Mouse (Mus musculus) lung, adult 18-20 months (tissue): ENCODE results near the gene A430005L14Rik.
"Not testable (repeated sequence)": the region's sequence is repeated elsewhere in the genome, so short reads cannot be mapped to it uniquely, and the experiment has no call there.

ENCODE experiments used
- DNase-seq, 2 experiments: peaks; one replicate each; pipeline ENCODE4 v3.0.0; 2022; ENCODE audit warnings: mixed read lengths in 2 of 2

A430005L14Rik gene

DNA sequence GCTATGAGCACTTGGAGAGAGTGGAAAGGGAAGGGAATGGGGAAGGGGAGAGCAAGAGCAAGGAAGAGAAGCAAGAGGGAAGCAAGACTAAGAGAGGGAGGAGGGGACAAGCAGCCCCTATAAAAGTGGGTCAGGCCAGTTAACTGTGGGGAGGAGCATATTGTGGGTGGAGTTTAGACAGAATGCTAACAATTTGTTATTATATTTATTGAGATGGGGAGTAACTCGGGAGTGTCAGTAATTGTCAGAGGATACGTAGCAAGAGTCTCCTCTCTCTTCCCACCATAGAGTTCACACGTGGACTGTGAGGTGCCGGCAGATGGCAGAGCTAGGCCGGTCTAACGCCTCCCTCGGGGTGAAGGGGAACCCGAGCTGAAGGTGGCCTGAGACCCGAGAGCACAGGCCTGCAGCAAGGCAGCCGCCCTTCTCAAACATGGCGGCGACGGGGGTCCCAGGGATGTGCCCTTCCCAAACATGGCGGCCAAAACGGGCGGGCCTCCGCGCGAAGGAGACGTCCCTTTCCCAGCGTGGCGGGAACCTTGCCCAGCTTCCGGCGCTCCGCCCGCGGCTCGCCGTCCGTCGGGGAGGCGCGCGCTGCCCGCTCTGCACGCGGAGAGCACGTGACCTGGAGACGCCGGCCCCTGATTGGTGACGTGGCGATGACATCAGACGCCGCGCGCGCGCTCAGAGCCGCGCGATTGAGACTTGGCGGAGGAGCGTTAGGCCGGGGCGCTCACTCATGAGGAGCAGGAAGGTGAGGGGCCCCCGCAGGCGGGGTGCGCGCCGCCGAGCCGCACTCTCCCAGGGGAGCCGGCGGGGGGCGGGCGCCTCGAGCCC lies at the start of gene A430005L14Rik:
Gene A430005L14Rik (plus strand): TSS at position 669 of the 837 bp plus-strand sequence.
- DNase-seq, result peak; percentile 96

- DNase-seq, result no peak
Observed at GRCm38 (mm10) chr4:153907573-153907972, 49.5 kb upstream of the A430005L14Rik start.

DNA sequence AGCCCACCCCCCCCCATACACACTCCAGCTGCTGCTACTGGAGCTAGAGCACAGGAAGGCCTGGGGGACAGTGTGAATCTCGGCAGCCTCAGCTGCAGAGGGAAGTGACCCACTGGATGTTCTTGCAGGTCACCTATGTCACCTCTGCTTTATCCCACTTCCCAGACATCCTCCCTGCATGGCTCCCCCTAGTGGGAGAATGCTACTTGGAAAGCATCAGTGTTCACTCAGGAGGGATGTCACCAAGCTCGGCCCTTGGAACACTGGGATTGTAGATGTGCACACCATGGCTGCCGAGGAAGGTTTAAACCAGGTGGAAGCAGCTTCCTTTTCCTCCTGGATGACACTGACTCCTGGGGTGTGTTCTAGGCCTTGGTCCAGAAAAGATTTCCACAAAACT lies 43.4 kb upstream of the A430005L14Rik start:
- DNase-seq, result no peak

DNA sequence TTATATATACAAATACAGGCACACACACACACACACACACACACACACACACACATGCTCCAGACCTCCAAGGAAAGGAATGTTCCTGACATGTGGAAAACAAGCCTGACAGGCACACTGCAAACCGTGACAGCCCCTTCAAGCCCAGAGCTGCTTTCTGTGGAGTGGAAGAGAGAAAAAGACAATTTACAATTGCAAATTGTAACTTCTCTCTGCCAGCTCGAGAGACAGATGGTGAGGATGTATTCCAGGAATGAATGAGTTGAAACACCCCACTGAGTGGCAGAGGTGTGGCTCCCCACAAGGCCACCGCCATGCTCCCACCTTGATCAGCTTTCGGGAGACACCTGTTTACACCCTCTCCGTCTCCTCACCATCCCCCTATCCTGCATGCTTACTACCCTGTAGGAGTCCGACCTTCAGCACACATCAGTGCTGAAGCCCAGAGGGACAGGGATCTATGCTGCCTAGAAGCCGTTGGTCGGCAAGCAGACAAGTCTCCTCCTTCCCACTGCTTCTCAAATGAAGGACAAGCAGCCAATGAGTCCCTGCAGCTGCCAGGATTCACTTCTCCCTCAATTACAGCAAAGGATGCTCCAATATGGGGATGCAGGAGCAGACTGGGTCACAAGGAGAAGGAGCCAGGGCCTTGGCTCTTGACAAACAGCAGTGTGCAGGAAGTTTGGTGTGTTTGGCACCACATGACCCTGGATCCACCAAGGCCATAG lies 39.1 kb upstream of the A430005L14Rik start:
- DNase-seq, result no peak

DNA sequence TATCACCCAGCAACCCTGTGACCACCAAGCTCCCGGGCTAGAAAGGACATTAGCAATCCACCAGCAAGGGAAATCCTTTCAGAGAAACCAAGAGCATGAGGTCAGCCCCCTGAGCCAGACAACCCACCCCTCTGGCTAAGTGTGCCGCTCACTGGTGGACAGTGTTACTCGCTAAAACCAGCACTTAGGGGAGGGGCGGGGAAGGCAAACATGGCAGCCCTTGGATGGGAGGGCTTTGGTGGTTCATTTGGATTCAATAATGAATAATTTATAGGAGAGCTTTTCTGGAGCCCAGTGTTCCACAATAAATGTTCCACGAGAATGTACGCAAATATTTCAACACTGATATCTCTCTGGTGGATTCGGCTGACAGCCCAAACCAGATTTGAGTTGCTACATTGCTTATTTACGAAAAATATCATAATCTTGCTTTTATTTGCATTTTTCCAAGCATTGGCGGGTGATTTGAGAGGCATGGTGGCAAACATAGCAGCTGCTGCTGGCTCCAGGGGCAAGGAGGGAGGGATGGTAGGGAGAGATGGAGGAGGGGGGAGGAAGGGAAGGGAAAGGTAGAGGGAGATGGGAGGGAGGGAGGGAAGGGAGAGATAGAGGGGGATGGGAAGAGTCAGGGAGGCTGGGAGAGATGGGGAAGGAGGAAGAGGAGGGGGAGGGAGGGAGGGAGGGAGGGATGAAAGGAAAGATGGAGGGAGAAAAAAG lies 36.4 kb upstream of the A430005L14Rik start:
- DNase-seq, result no peak

GRCm38 (mm10) chr4:153922090-153922489 lies 34.9 kb upstream of the A430005L14Rik start:
- not testable (repeated sequence) for DNase-seq

DNA sequence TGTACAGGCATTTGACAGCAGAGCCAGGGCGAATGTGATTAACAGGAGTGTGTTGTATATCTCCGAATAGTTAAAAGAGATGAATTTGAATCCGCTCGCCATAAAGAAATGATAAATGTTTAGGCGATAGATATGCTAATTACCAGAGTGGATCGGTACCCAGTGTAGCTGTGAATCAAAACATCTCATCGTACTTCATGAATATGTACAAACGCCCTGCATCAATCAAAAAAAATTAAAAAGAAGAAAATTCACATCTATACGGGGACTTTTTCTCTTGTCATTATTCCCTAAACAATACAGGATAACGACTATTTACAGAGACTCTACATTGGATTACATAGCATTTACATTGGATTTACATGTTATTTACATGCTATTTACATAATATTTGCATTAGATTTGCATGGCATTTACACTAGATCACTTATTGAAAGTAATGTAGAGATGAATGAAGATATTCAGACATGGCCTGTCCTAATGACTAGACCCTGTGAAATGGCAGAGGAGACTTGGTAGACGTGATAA lies 28.2 kb upstream of the A430005L14Rik start:
- no peak for DNase-seq

DNA sequence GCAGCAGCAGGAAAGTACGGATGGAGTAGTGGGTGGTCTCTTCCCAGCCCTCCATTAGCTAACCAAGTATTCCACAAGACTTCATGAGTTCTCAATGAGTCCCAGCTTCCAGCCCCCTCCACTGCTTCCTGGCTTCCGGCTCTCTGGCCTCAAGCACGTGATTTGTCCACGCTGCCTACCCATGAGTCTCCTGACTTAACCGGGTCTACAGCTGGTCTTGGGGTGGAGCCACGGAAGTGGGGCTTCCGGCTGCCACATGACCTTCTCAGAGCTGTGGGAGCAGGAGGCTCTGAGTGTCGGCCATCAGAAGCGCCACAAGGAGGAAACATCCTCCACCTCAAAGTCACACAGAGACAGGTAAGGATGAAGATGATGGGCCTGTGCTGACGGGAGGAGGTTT lies 27.6 kb upstream of the A430005L14Rik start:
- no peak for DNase-seq

DNA sequence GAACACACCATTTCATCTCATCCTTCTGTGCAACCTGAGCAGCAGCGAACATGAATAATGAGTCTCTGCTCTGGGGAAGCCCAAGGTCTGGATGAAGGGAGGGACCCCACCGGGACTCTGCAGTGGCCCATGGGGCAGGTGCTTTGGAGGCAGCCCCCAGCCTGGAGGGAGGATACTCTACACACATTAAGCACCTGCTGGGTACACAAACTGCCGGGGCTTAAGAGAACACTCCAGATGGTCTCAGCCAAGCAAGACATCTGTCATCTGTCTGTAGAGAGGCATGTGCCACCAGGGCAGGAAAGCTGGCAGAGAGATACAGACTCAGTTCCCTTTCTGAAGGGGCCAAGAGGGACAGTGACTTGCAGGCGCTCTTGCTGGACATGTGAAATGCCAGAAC lies 27.1 kb upstream of the A430005L14Rik start:
- no peak for DNase-seq

GRCm38 (mm10) chr4:153943243-153943642 lies 13.8 kb upstream of the A430005L14Rik start:
- peak in 1 of 2 experiments; percentile 16 for DNase-seq

DNA sequence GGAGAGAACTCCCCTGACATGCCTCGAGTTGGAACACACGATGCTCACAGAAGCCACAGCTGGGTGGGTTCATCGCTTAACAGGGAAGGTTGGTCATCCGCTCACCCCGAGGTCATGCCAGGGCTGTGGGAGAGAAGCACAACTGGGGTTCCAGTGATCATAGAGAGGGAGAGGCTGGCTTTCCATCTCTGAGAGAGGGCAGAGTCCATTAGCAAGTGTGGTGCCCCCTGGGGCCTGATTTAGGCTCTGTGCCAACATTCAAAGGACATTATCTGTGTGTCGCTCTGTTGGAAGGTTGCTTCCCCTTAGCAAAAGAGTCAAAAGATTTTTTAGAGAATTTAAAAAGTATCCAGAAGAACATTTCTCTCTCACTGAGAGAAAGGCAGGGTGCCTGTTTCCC lies 12.8 kb upstream of the A430005L14Rik start:
- DNase-seq, result no peak

GRCm38 (mm10) chr4:153945741-153946140 lies 11.3 kb upstream of the A430005L14Rik start:
- DNase-seq, result no peak

DNA sequence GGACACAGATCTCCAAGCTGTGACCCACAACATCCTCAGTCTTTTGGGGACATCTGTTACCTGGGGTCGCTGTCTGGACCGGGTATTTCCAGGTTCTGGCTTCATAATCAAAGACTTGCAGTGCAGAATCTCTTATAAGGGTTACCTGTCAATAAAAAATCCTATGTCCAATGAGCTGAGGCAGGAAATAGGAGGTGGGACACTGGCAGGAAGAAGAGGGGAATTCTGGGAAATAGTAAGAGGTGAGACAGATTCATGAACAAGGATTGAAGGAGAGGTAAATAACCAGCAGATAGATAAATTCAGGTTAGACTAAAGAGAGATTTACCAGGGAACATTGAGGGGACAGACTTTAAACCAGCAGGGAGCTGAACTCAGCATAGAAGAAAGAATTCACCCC lies 6.7 kb upstream of the A430005L14Rik start:
- DNase-seq, result no peak

GRCm38 (mm10) chr4:153951150-153951549 lies 5.9 kb upstream of the A430005L14Rik start:
- no peak for DNase-seq

DNA sequence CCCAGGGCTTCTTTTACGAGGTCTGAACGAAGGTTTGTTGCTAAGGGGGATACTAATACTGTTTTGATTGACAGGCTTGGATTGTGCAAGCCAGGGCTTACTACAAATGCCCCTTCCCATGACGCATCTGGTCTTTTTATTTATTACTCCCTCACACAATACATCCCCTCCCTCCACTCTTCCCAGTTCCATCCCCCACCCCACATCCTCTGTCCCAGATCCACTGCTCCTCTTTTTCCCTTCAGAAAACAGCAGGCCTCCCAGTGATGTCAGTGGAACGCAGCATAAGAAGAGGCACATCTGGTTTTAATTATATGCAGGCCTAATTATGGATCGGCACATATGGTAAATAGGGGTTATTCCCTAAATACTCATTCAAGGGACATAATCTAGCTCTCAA lies 5.3 kb upstream of the A430005L14Rik start:
- no peak for DNase-seq

GRCm38 (mm10) chr4:153955651-153956050 lies 1.4 kb upstream of the A430005L14Rik start:
- no peak for DNase-seq

DNA sequence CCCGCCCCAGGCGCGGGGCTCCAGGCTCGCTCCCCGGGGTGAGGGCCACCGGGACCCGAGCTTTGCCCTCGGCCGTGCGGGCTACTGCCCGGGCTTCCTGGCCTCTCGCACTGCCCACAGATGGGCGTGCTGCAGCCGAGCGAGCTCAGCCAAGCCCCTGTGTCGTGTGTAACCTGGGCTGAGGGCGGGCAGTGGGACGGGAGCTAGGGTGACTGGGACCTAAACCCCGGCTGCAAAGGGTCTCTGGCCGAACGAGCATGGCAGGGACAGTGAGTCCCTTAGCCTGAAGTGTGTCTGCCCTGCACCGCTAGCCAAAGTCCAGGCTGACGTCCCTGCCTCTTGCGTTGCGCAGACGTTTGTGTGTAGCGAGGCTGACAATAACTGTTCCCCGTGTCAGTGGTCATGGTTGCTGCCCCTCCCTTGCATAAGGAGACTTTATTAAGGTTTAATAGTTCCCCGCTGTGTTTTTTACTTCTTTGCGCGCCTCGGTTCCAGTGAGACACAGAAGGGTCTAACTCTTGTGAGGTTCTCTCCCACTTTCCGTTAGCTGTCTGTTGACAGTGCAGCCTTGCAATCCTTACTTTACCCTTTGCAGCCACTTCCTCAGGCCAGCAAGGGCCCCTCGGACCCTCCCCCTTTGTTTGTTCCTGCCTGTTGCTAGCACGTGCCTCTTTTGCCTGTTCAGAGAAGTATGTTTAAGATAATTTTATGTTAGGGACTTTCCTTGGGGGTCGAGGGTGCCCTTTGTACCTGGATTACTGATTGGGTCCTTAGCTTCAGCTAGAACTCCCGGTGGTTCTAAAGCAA lies 610 bp downstream of the A430005L14Rik start:
- no peak for DNase-seq

GRCm38 (mm10) chr4:153962631-153963030 lies 5.6 kb downstream of the A430005L14Rik start:
- DNase-seq, result no peak

DNA sequence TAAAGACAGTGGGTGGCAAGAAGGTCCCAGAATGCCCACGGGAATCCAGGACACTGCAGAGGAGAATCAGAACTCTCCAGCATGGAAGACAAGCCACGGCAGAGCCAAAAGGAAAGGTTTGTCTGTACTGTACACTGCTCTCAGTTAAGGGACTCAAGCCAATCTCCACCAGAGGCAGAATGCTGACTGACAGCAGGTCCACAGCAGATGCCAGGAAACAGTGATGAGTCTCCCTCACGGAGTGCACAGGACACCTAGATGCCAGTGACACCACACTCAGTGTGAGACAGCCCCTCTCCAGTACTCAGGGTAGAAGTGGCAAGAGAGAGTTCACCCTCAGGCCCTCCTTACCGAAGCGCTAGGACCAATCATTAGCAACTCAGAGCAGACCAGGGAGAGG lies 9.6 kb downstream of the A430005L14Rik start:
- DNase-seq, result no peak

DNA sequence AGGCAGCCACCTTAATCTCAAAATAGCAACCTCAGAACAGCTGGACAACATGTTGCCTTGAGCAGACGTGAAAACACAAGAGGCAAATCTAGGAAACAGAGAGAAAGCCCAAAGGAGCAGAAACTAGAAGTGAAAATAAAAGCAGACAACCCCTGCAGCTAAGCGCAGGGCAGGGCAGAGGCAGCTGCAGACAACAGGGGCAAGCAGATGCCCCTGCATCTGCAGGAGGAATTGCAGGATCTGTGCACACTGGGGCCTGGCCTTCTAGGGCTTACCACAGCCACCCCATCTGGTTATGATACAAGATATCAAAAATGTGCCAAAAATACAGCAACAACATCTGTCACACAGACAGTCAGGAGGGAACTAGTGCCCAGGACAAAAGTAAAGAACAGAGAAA lies 10.5 kb downstream of the A430005L14Rik start:
- no peak for DNase-seq

GRCm38 (mm10) chr4:153968063-153968462 lies 11.0 kb downstream of the A430005L14Rik start:
- no peak for DNase-seq
